Comparison of ENCODE assay signal across 30 mouse cellular contexts in the genomic region with DNA sequence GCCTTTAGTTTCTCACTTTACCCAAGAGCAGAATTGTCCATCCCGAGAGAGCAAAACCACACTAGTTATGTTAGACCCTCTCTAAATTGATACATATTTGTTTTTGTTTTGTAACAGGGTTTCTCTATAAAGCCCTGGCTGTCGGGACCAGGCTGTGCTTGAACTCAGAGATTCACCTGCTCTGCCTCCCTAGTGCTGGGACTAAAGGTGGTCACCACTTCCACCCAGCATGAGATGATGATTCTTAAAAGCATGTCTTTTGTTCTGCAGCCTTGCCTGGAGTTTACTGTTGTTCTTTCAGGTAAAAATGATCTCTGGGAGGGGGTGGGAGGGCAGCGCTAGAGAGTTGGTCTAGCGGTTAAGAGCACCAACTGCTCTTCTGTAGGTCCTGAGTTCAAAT.
"Had no signal": no experiment of that assay in that cellular context is flagged by ENCODE, and none has a peak within 500 bp of the region (broad histone marks: within the 10 kb centered on the region; RNA-seq: fewer than 3 reads in every experiment).

No protein-coding gene starts in this region.

- H3K4me2 ChIP-seq: limb, embryonic 12.5 days; limb, embryonic 13.5 days; liver, embryonic 11.5 days; liver, embryonic 12.5 days; liver, embryonic 13.5 days; liver, embryonic 15.5 days; lung, embryonic 14.5 days; lung, embryonic 15.5 days; midbrain, embryonic 11.5 days; midbrain, embryonic 12.5 days; midbrain, embryonic 13.5 days; midbrain, embryonic 15.5 days; neural tube, embryonic 12.5 days had no signal

- H3K9ac ChIP-seq: limb, embryonic 12.5 days; limb, embryonic 13.5 days; liver, embryonic 12.5 days; liver, embryonic 13.5 days; liver, embryonic 14.5 days; liver, embryonic 15.5 days; liver, postnatal 0 days; lung, embryonic 14.5 days; lung, embryonic 15.5 days; midbrain, embryonic 12.5 days; midbrain, embryonic 13.5 days; midbrain, embryonic 15.5 days; neural tube, embryonic 12.5 days had no signal

- ATAC-seq: liver, embryonic 12.5 days; liver, postnatal 0 days; lung, postnatal 0 days; midbrain, embryonic 13.5 days; midbrain, embryonic 15.5 days; midbrain, embryonic 16.5 days had no signal

- H3K4me3 ChIP-seq: left cerebral cortex, adult 2 months; limb, embryonic 12.5 days; limb, embryonic 13.5 days; liver, embryonic 12.5 days; liver, embryonic 13.5 days; liver, embryonic 15.5 days; lung, embryonic 15.5 days; megakaryocyte, embryonic 14.5 days; midbrain, embryonic 10.5 days; midbrain, embryonic 12.5 days; midbrain, embryonic 13.5 days; midbrain, embryonic 15.5 days; myocyte; neural tube, embryonic 12.5 days had no signal

- H3K4me1 ChIP-seq: limb, embryonic 12.5 days; limb, embryonic 13.5 days; midbrain, embryonic 10.5 days; midbrain, embryonic 12.5 days; midbrain, embryonic 13.5 days; midbrain, embryonic 15.5 days; neural tube, embryonic 12.5 days had no signal

- H3K36me3 ChIP-seq: limb, embryonic 12.5 days; limb, embryonic 13.5 days; liver, embryonic 12.5 days; liver, embryonic 13.5 days; liver, embryonic 15.5 days; lung, embryonic 15.5 days; midbrain, embryonic 10.5 days; midbrain, embryonic 12.5 days; midbrain, embryonic 13.5 days; midbrain, embryonic 15.5 days; neural tube, embryonic 12.5 days had no signal

- H3K27ac ChIP-seq: left cerebral cortex, adult 2 months; limb, embryonic 12.5 days; limb, embryonic 13.5 days; liver, embryonic 12.5 days; liver, embryonic 13.5 days; liver, embryonic 14.5 days; liver, embryonic 15.5 days; lung, embryonic 15.5 days; macrophage; midbrain, embryonic 10.5 days; midbrain, embryonic 12.5 days; midbrain, embryonic 13.5 days; midbrain, embryonic 15.5 days; neural tube, embryonic 12.5 days had no signal

- H3K27me3 ChIP-seq: limb, embryonic 12.5 days; limb, embryonic 13.5 days; liver, embryonic 12.5 days; liver, embryonic 13.5 days; liver, embryonic 15.5 days; lung, embryonic 15.5 days; midbrain, embryonic 12.5 days; midbrain, embryonic 13.5 days; midbrain, embryonic 15.5 days; neural tube, embryonic 12.5 days had no signal

- H3K9me3 ChIP-seq: limb, embryonic 12.5 days; limb, embryonic 13.5 days; liver, embryonic 12.5 days; liver, embryonic 13.5 days; liver, embryonic 15.5 days; lung, embryonic 15.5 days; megakaryocyte, embryonic 14.5 days; midbrain, embryonic 10.5 days; midbrain, embryonic 12.5 days; midbrain, embryonic 13.5 days; midbrain, embryonic 15.5 days; neural tube, embryonic 12.5 days had no signal

- DNase-seq: left cerebral cortex, postnatal 4 days; liver; liver, embryonic 13.5 days; liver, postnatal 0 days; lung, adult 18-20 months; lung, adult 2 months; lung, embryonic 14.5 days; lung, postnatal 10 days; lung, postnatal 14 days; lung, postnatal 36 days; midbrain, embryonic 14.5 days had no signal
